Mouse (Mus musculus): Measurements from ENCODE around the gene Enpp1. TPM values are rescaled to one million over a fixed set of nuclear protein-coding genes. Genes with fewer than 3 reads are reported as not detected.

Gene Enpp1
- polyA plus RNA-seq, 1 experiment from 2014 or later: 3.6 TPM

- no peak for ATAC-seq (ENCODE audit: low FRiP score)
- Histone ChIP-seq H3K9ac (replicated peaks) (no peak overlapping the region), H3K27me3 (replicated peaks) (peaks cover 8% of the 10 kb centered on the region; the same call in 1 of the 2 replicates), H3K4me2 (no peak overlapping the region), H3K27ac (replicated peaks) (no peak overlapping the region), H3K4me3 (replicated peaks) (no peak overlapping the region), H3K4me1 (peaks cover 12% of the 10 kb centered on the region), H3K9me3 (replicated peaks) (no peaks in the 10 kb centered on the region), H3K36me3 (no peaks in the 10 kb centered on the region)
- WGBS: 82% methylated on average over 6 of the region's 6 CpGs
Observed at GRCm38 (mm10) chr10:24707745-24708144, 4.2 kb downstream of the Enpp1 start.

- no peak for ATAC-seq (ENCODE audit: low FRiP score)
- H3K36me3 ChIP-seq: no peaks in the 10 kb centered on the region
- no peaks in the 10 kb centered on the region for H3K9me3 ChIP-seq (replicated peaks)
- H3K4me3 ChIP-seq (replicated peaks): no peak overlapping the region
- H3K27ac ChIP-seq (replicated peaks): no peak overlapping the region
- 79% methylated on average over 2 of the region's 2 CpGs for WGBS
- H3K4me1 ChIP-seq: peaks cover 7% of the 10 kb centered on the region
- no peak overlapping the region for H3K9ac ChIP-seq (replicated peaks)
- no peak overlapping the region for H3K4me2 ChIP-seq
- peaks cover 8% of the 10 kb centered on the region; the same call in 1 of the 2 replicates for H3K27me3 ChIP-seq (replicated peaks)
Observed at GRCm38 (mm10) chr10:24706431-24707140, 5.4 kb downstream of the Enpp1 start.

- no peak overlapping the region for H3K4me3 ChIP-seq (replicated peaks)
- H3K4me1 ChIP-seq: no peaks in the 10 kb centered on the region
- no peak overlapping the region for H3K27ac ChIP-seq (replicated peaks)
- no peak overlapping the region for H3K9ac ChIP-seq (replicated peaks)
- H3K9me3 ChIP-seq (replicated peaks): no peaks in the 10 kb centered on the region
- no peaks in the 10 kb centered on the region for H3K36me3 ChIP-seq
- ATAC-seq (ENCODE audit: low FRiP score): no peak
- H3K27me3 ChIP-seq (replicated peaks): no peaks in the 10 kb centered on the region
- 53% methylated on average over 2 of the region's 2 CpGs for WGBS
- H3K4me2 ChIP-seq: no peak overlapping the region
Observed at GRCm38 (mm10) chr10:24702698-24703097, 9.3 kb downstream of the Enpp1 start.

GRCm38 (mm10) chr10:24698131-24698775 is 13.7 kb downstream of the Enpp1 start:
- Histone ChIP-seq H3K4me1 (no peaks in the 10 kb centered on the region), H3K9ac (replicated peaks) (no peak overlapping the region), H3K4me3 (replicated peaks) (no peak overlapping the region), H3K9me3 (replicated peaks) (no peaks in the 10 kb centered on the region), H3K36me3 (no peaks in the 10 kb centered on the region), H3K27me3 (replicated peaks) (no peaks in the 10 kb centered on the region), H3K27ac (replicated peaks) (no peak overlapping the region), H3K4me2 (no peak overlapping the region)
- no peak for ATAC-seq (ENCODE audit: low FRiP score)
- 75% methylated on average over 6 of the region's 6 CpGs for WGBS

GRCm38 (mm10) chr10:24696761-24697160 is 15.2 kb downstream of the Enpp1 start:
- H3K27ac ChIP-seq (replicated peaks): no peak overlapping the region
- no peak overlapping the region for H3K9ac ChIP-seq (replicated peaks)
- no peak overlapping the region for H3K4me2 ChIP-seq
- ATAC-seq (ENCODE audit: low FRiP score): no peak
- H3K27me3 ChIP-seq (replicated peaks): no peaks in the 10 kb centered on the region
- no peaks in the 10 kb centered on the region for H3K36me3 ChIP-seq
- 88% methylated on average over 3 of the region's 3 CpGs for WGBS
- H3K9me3 ChIP-seq (replicated peaks): no peaks in the 10 kb centered on the region
- no peaks in the 10 kb centered on the region for H3K4me1 ChIP-seq
- H3K4me3 ChIP-seq (replicated peaks): no peak overlapping the region

- ATAC-seq (ENCODE audit: low FRiP score): no peak
- Histone ChIP-seq H3K27ac (replicated peaks) (no peak overlapping the region), H3K4me3 (replicated peaks) (no peak overlapping the region), H3K4me1 (no peaks in the 10 kb centered on the region), H3K4me2 (no peak overlapping the region), H3K9me3 (replicated peaks) (no peaks in the 10 kb centered on the region), H3K9ac (replicated peaks) (no peak overlapping the region), H3K36me3 (no peaks in the 10 kb centered on the region), H3K27me3 (replicated peaks) (no peaks in the 10 kb centered on the region)
- WGBS: 82% methylated on average over 5 of the region's 5 CpGs
Observed at GRCm38 (mm10) chr10:24695786-24696185, 16.2 kb downstream of the Enpp1 start.

- H3K4me2 ChIP-seq: no peak overlapping the region
- H3K27me3 ChIP-seq (replicated peaks): no peaks in the 10 kb centered on the region
- H3K4me1 ChIP-seq: no peaks in the 10 kb centered on the region
- no peak overlapping the region for H3K27ac ChIP-seq (replicated peaks)
- 78% methylated on average over 7 of the region's 7 CpGs for WGBS
- no peak for ATAC-seq (ENCODE audit: low FRiP score)
- no peak overlapping the region for H3K4me3 ChIP-seq (replicated peaks)
- no peak overlapping the region for H3K9ac ChIP-seq (replicated peaks)
- no peaks in the 10 kb centered on the region for H3K36me3 ChIP-seq
- no peaks in the 10 kb centered on the region for H3K9me3 ChIP-seq (replicated peaks)
Observed at GRCm38 (mm10) chr10:24682518-24683104, 29.3 kb downstream of the Enpp1 start.

- no peak overlapping the region for H3K27ac ChIP-seq (replicated peaks)
- no peaks in the 10 kb centered on the region for H3K4me1 ChIP-seq
- 97% methylated on average over 18 of the region's 18 CpGs for WGBS
- H3K9me3 ChIP-seq (replicated peaks): no peaks in the 10 kb centered on the region
- no peak for ATAC-seq (ENCODE audit: low FRiP score)
- H3K27me3 ChIP-seq (replicated peaks): no peaks in the 10 kb centered on the region
- no peak overlapping the region for H3K9ac ChIP-seq (replicated peaks)
- no peak overlapping the region for H3K4me2 ChIP-seq
- H3K4me3 ChIP-seq (replicated peaks): no peak overlapping the region
- H3K36me3 ChIP-seq: no peaks in the 10 kb centered on the region
Observed at GRCm38 (mm10) chr10:24677681-24678080, 34.3 kb downstream of the Enpp1 start.

- no peaks in the 10 kb centered on the region for H3K4me1 ChIP-seq
- no peak for ATAC-seq (ENCODE audit: low FRiP score)
- H3K27me3 ChIP-seq (replicated peaks): no peaks in the 10 kb centered on the region
- H3K4me2 ChIP-seq: no peak overlapping the region
- WGBS: 91% methylated on average over 6 of the region's 6 CpGs
- H3K4me3 ChIP-seq (replicated peaks): no peak overlapping the region
- H3K9me3 ChIP-seq (replicated peaks): no peaks in the 10 kb centered on the region
- no peak overlapping the region for H3K9ac ChIP-seq (replicated peaks)
- H3K36me3 ChIP-seq: no peaks in the 10 kb centered on the region
- H3K27ac ChIP-seq (replicated peaks): no peak overlapping the region
Observed at GRCm38 (mm10) chr10:24674261-24674660, 37.7 kb downstream of the Enpp1 start.

- no peaks in the 10 kb centered on the region for H3K36me3 ChIP-seq
- H3K9ac ChIP-seq (replicated peaks): no peak overlapping the region
Observed at GRCm38 (mm10) chr10:24672948-24673347, 39.0 kb downstream of the Enpp1 start.

GRCm38 (mm10) chr10:24670548-24670947 is 41.4 kb downstream of the Enpp1 start:
- Histone ChIP-seq H3K27ac (replicated peaks) (no peak overlapping the region), H3K4me2 (no peak overlapping the region), H3K36me3 (no peaks in the 10 kb centered on the region), H3K27me3 (replicated peaks) (no peaks in the 10 kb centered on the region), H3K4me3 (replicated peaks) (no peak overlapping the region), H3K4me1 (no peaks in the 10 kb centered on the region), H3K9ac (replicated peaks) (no peak overlapping the region), H3K9me3 (replicated peaks) (no peaks in the 10 kb centered on the region)
- no peak for ATAC-seq (ENCODE audit: low FRiP score)
- 92% methylated on average over 6 of the region's 6 CpGs for WGBS

More at GRCm38 (mm10) chr10:24672948-24673347, 39.0 kb downstream of the Enpp1 start:
- Histone ChIP-seq H3K27ac (replicated peaks) (no peak overlapping the region), H3K4me1 (no peaks in the 10 kb centered on the region), H3K4me3 (replicated peaks) (no peak overlapping the region), H3K4me2 (no peak overlapping the region), H3K27me3 (replicated peaks) (no peaks in the 10 kb centered on the region), H3K9me3 (replicated peaks) (no peaks in the 10 kb centered on the region)
- no peak for ATAC-seq (ENCODE audit: low FRiP score)
- 100% methylated on average over 2 of the region's 2 CpGs for WGBS

GRCm38 (mm10) chr10:24650990-24651569 is 60.9 kb downstream of the Enpp1 start:
- no peak for ATAC-seq (ENCODE audit: low FRiP score)
- H3K36me3 ChIP-seq: no peaks in the 10 kb centered on the region
- no peak overlapping the region for H3K4me3 ChIP-seq (replicated peaks)
- no peak overlapping the region for H3K9ac ChIP-seq (replicated peaks)
- H3K27ac ChIP-seq (replicated peaks): no peak overlapping the region
- H3K9me3 ChIP-seq (replicated peaks): no peaks in the 10 kb centered on the region
- 91% methylated on average over 11 of the region's 11 CpGs for WGBS
- no peak overlapping the region for H3K4me2 ChIP-seq
- H3K4me1 ChIP-seq: no peaks in the 10 kb centered on the region
- no peaks in the 10 kb centered on the region for H3K27me3 ChIP-seq (replicated peaks)

All from neural tube, embryonic 15.5 days (tissue).